Mouse (Mus musculus): ENCODE results near the gene Gm21992.
"Not testable (repeated sequence)": the region's sequence is repeated elsewhere in the genome, so short reads cannot be mapped to it uniquely, and the experiment has no call there.

The Gm21992 gene

DNA sequence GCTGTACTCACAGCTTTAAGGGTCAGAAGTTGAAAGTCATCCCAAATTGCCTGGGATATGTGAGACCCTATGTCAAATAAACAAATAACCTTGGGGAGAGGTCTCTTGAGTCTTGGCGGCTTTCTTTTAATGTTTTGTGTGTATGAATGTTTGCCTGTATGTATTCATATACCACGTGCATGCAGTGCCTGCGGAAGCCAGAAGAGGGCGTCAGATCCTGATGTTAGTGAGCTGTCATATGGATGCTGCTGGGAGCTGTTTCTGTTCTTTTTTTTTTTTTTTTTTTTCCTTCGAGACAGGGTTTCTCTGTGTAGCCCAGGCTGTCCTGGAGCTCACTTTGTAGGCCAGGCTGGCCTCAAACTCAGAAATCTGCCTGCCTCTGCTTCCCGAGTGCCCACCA is 1.6 kb upstream of the Gm21992 start:
- no peak for DNase-seq (ENCODE audit: low read depth, low spot score)

DNA sequence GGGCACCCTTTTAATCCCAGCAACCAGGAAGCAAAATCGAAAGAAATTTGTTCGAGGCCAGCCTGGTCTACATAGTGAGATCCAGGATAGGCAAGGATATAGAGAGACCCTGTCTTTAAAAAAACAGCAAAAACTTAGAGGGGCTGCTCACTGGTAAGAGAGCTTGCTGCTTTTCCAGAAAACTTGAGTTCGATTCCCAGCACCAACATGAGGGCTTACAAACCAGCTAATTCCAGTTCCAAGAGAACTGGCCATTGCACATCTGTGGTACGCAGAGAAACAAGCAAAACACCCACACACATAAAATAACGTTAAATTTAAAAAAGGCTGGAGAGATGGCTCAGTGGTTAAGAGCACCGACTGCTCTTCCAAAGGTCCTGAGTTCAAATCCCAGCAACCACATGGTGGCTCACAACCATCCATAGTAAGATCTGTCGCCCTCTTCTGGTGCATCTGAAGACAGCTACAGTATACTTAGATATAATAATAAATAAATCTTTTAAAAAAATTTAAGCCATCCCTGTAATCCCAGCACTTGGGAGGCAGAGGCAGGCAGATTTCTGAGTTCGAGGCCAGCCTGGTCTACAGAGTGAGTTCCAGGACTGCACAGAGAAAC is 1.0 kb upstream of the Gm21992 start:
- not testable (repeated sequence) for DNase-seq (ENCODE audit: low read depth, low spot score)

DNA sequence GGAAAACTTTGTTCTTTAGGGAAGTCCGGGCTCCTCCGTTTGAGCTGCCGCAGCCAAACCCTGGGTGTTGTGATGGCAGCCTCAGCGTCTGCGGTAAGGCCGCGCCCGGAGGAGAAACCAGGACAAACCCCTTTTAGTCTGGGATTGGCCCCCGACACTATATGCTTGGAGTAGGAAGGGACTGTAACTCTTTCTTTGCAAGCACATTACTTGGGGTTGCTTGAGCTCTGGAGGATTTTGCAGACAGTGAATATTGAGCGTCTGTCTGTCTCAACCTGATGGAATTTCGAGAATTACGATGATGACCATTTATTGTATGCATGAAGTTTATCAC is 464 bp upstream of the Gm21992 start:
- no peak for DNase-seq (ENCODE audit: low read depth, low spot score)

DNA sequence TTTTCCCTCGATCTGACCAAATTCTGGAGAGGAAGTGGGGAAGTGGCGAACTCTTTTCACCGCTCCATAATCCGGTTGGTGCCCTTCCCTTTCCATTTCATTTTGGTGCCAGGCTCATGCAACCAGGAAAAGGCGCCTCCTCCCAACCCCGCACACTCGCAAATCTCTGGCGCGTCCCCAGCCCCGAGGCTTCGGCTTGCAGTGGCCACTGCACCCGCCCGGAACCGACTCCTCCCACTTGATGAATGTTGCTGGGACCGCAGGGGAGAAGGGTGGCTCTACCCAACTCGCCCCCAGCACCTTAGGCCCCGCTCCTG is 708 bp downstream of the Gm21992 start:
- DNase-seq (ENCODE audit: low read depth, low spot score), result no peak

DNA sequence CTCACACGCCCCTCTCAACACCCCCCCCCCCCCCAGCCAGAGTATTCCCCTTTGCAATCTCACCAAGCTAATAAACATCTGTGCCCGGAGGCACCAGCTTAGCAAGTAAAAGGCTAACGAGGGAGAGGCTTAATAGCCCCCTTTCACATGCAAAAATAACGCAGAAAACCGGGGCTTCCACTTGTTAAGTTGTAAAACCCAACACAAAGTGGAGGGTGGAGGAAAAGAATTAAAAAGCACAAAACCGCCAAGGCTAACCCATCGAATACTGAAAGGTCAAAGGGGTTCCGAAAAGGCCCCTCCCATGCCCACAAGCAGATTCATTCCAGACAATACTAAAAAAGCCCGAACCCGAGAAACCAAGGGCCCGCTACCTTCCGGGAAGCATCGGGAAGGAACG is 1.1 kb downstream of the Gm21992 start:
- DNase-seq (ENCODE audit: low read depth, low spot score), result no peak

DNA sequence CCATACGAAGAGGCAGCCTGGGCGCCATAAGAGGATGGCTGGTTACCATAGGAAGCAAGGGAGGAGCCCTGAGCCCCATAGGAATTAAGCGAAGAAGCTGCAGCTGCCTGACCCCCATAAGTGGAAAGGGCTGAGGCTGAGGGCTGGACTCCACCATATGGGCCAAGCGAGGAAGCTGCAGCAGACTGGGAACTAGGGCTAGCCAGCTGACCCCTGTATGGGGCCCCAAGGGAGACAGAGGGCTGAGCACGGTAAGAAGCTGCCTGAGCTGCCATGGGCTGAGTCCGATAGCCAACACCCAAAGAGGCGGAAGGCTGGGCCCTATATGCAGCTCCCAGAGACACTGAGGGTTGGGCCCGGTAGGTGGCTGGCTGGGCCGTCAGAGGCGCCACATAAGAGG is 8.1 kb downstream of the Gm21992 start:
- DNase-seq (ENCODE audit: low read depth, low spot score), result no peak

- no peak for DNase-seq (ENCODE audit: low read depth, low spot score)
Observed at GRCm38 (mm10) chr19:4802691-4803091, 8.7 kb downstream of the Gm21992 start.

GRCm38 (mm10) chr19:4799083-4799482 is 12.3 kb downstream of the Gm21992 start:
- no peak for DNase-seq (ENCODE audit: low read depth, low spot score)

GRCm38 (mm10) chr19:4797846-4798245 is 13.6 kb downstream of the Gm21992 start:
- DNase-seq (ENCODE audit: low read depth, low spot score), result no peak

GRCm38 (mm10) chr19:4795929-4796328 is 15.5 kb downstream of the Gm21992 start:
- DNase-seq (ENCODE audit: low read depth, low spot score), result no peak

GRCm38 (mm10) chr19:4793831-4794422 is 17.5 kb downstream of the Gm21992 start, which contains the start of gene Rbm4:
Gene Rbm4 (minus strand): TSS chr19:4793901.
- peak; percentile 99 for DNase-seq (ENCODE audit: low read depth, low spot score)

- DNase-seq (ENCODE audit: low read depth, low spot score), result no peak
Observed at GRCm38 (mm10) chr19:4793281-4793830, 18.1 kb downstream of the Gm21992 start.

- no peak for DNase-seq (ENCODE audit: low read depth, low spot score)
Observed at GRCm38 (mm10) chr19:4786313-4786712, 25.1 kb downstream of the Gm21992 start.

- no peak for DNase-seq (ENCODE audit: low read depth, low spot score)
Observed at GRCm38 (mm10) chr19:4785206-4785605, 26.2 kb downstream of the Gm21992 start.

- DNase-seq (ENCODE audit: low read depth, low spot score), result no peak
Observed at GRCm38 (mm10) chr19:4782891-4783290, 28.5 kb downstream of the Gm21992 start.

DNA sequence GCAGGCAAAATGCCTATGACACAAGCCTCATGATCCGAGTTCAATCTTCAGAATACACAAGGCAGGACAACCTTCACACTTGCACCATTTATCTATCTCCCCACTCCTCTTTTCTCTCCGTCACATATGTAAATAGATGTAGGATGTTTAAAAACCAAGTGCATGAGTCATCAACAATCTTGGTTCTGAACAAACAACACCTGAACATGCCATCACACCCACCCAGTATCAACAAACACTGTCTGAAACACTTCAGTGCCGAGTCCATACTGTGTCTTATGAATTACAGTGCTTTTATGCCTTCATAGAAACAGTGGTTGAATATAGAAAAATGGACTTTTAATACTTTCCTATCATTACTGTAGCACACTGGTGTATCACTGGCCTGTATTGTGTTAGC is 38.6 kb downstream of the Gm21992 start:
- no peak for DNase-seq (ENCODE audit: low read depth, low spot score)

DNA sequence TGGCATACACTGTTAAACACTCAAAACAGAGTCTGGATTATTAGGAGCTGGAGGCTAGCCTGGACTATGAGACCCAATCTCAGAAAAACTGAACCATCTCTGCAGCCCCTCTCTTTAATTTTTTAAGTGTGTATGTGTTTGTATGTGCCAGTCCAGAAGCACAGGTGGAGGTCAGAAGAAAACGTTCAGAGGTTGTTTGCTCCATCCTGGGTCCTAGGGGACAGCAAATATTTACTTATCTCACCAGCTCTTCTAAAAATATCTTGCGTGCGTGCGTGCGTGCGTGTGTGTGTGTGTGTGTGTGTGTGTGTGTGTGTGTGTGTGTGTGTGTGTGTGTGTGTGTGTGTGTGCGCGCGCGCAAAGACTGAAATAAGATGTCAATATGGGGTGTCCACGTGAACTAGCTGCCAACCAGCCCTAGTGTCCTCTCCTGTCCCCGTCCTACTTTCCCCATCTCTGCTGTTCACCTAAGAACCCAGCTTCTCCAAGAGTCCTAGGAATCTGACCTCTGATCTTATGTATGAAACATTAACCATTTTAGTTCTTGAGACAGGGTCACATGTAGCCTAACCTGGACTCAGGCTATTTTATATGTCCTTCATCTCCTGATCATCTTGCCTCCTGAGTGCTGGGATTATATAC is 43.8 kb downstream of the Gm21992 start:
- DNase-seq (ENCODE audit: low read depth, low spot score), result no peak

- no peak for DNase-seq (ENCODE audit: low read depth, low spot score)
Observed at GRCm38 (mm10) chr19:4762876-4763275, 48.5 kb downstream of the Gm21992 start.

- DNase-seq (ENCODE audit: low read depth, low spot score), result not testable (repeated sequence)
Observed at GRCm38 (mm10) chr19:4760544-4760943, 50.9 kb downstream of the Gm21992 start.

DNA sequence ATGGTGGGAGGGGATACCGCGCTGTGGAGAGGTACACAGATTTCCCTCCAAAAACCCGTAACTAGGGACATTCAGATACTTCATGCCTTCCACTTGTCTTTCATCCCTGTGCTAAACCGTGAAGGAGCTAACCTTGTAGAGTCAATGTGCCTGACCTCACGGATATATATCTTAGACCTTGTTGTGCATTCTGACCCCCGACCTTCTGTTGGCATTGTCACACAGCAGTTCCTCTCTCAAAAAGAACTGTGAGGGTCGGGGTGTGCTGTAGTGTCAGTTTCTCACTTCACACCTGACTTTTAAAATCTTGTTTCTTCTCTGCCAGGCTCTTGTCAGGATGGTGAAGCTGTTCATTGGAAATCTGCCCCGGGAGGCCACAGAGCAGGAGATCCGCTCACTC is 54.5 kb downstream of the Gm21992 start:
- no peak for DNase-seq (ENCODE audit: low read depth, low spot score)

- DNase-seq (ENCODE audit: low read depth, low spot score), result peak; percentile 94
Observed at GRCm38 (mm10) chr19:4756193-4756911, 55.1 kb downstream of the Gm21992 start, which contains the start of gene Rbm4b. Gene Rbm4b (plus strand): TSS chr19:4756497.

DNA sequence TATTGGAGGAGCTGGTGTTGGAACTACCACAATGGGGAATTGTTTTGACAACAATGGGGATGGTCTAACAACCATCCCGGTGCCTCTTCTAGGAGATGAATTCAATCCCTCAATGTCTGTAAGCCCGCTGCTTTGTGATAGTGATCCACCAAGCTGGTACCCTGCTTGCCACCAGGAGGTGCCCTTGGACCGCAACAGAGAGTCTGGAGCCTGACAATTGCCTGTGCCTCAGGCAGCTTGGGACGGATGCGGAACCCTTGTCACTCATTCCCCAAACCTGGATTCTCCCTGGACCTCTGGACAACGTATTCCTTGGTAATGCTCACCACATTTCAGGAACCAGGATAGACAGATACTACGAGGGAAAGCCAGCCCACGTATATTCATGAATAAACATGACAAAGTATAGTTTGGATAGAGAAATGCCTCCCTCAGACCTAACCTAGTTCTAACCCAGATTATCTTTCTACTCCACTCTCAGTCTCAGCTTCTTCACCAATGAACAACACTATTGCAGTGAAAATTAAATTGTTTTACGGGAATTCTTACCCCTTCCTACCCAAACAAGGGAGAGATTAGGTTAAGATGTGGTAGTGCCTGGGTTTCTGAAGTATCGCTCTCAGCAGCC is 55.7 kb downstream of the Gm21992 start:
- peak; percentile 85 for DNase-seq (ENCODE audit: low read depth, low spot score)
